Mouse (Mus musculus): Measurements from ENCODE around the gene Foxo3.
A peak's percentile ranks its signal among the peaks of the same experiment; 100 is the strongest.

The Foxo3 gene

GRCm38 (mm10) chr10:42248644-42249043, 27.9 kb downstream of the Foxo3 start:
- no peak for DNase-seq

- no peak for DNase-seq
These were observed 28.4 kb downstream of the Foxo3 start for GRCm38 (mm10) chr10:42248156-42248555.

- DNase-seq, result no peak
These were observed 29.3 kb downstream of the Foxo3 start for GRCm38 (mm10) chr10:42247125-42247816.

GRCm38 (mm10) chr10:42246483-42246882, 30.1 kb downstream of the Foxo3 start:
- no peak for DNase-seq

- DNase-seq, result no peak
These were observed 30.9 kb downstream of the Foxo3 start for GRCm38 (mm10) chr10:42245636-42246035.

GRCm38 (mm10) chr10:42245256-42245601, 31.3 kb downstream of the Foxo3 start:
- no peak for DNase-seq

GRCm38 (mm10) chr10:42244420-42245255, 31.9 kb downstream of the Foxo3 start:
- peak; percentile 43 for DNase-seq

GRCm38 (mm10) chr10:42243925-42244324, 32.6 kb downstream of the Foxo3 start:
- no peak for DNase-seq

GRCm38 (mm10) chr10:42242484-42242883, 34.1 kb downstream of the Foxo3 start:
- no peak for DNase-seq

- no peak for DNase-seq
These were observed 34.8 kb downstream of the Foxo3 start for GRCm38 (mm10) chr10:42241775-42242174.

- peak; percentile 44 for DNase-seq
These were observed 36.8 kb downstream of the Foxo3 start for GRCm38 (mm10) chr10:42239810-42240111.

GRCm38 (mm10) chr10:42238923-42239809, 37.4 kb downstream of the Foxo3 start:
- DNase-seq, result peak; percentile 53

GRCm38 (mm10) chr10:42238296-42238695, 38.3 kb downstream of the Foxo3 start:
- no peak for DNase-seq

- no peak for DNase-seq
These were observed 39.0 kb downstream of the Foxo3 start for GRCm38 (mm10) chr10:42237556-42237955.

- DNase-seq, result no peak
These were observed 41.2 kb downstream of the Foxo3 start for GRCm38 (mm10) chr10:42235321-42235720.

GRCm38 (mm10) chr10:42232977-42233376, 43.6 kb downstream of the Foxo3 start:
- no peak for DNase-seq

GRCm38 (mm10) chr10:42231847-42232246, 44.7 kb downstream of the Foxo3 start:
- DNase-seq, result no peak

GRCm38 (mm10) chr10:42231100-42231541, 45.4 kb downstream of the Foxo3 start:
- DNase-seq, result no peak

- DNase-seq, result no peak
These were observed 46.0 kb downstream of the Foxo3 start for GRCm38 (mm10) chr10:42230471-42231099.

- DNase-seq, result peak; percentile 60
These were observed 48.8 kb downstream of the Foxo3 start for GRCm38 (mm10) chr10:42227751-42228241.

- DNase-seq, result no peak
These were observed 50.4 kb downstream of the Foxo3 start for GRCm38 (mm10) chr10:42226176-42226575.

GRCm38 (mm10) chr10:42225184-42225935, 51.2 kb downstream of the Foxo3 start:
- no peak for DNase-seq

All from cerebellum, adult 11 months (tissue).